Mouse (Mus musculus) layer of hippocampus, postnatal 14 days (tissue): ENCODE results near the gene Bcl9l. TPM values are rescaled to one million over a fixed set of nuclear protein-coding genes. Genes with fewer than 3 reads are reported as not detected.

ENCODE experiments used
- DNase-seq, 2 experiments: peaks; one replicate each; pipeline ENCODE4 v3.0.0; 2021 to 2022; ENCODE audit warnings: low spot score in 2 of 2, mixed read lengths in 1 of 2
- total RNA-seq, 2 experiments: library from RNA; stranded (reverse); gene quantifications; 2 replicates each; pipeline ENCODE4 v1.2.3; 2021

Gene Bcl9l
- total RNA-seq, 2 experiments from 2014 or later: 76.1 to 76.3 TPM

GRCm38 (mm10) chr9:44496803-44497461, 14.3 kb downstream of the Bcl9l start:
- DNase-seq: no peak

- no peak for DNase-seq
These were observed 15.2 kb downstream of the Bcl9l start for GRCm38 (mm10) chr9:44497624-44498377.

GRCm38 (mm10) chr9:44498421-44499355, 16.1 kb downstream of the Bcl9l start:
- DNase-seq: peak in 1 of 2 experiments; percentile 75

GRCm38 (mm10) chr9:44499356-44500162, 16.9 kb downstream of the Bcl9l start:
- no peak for DNase-seq

- DNase-seq: no peak
These were observed 17.5 kb downstream of the Bcl9l start for GRCm38 (mm10) chr9:44500163-44500533.

- DNase-seq: no peak
These were observed 18.1 kb downstream of the Bcl9l start for GRCm38 (mm10) chr9:44500638-44501175.

GRCm38 (mm10) chr9:44501206-44501879, 18.7 kb downstream of the Bcl9l start:
- no peak for DNase-seq

GRCm38 (mm10) chr9:44502006-44502405, 19.4 kb downstream of the Bcl9l start:
- DNase-seq: peak; percentile 79 to 80

- DNase-seq: no peak
These were observed 22.5 kb downstream of the Bcl9l start for GRCm38 (mm10) chr9:44504893-44505823.

- peak in 1 of 2 experiments; percentile 4 for DNase-seq
These were observed 23.3 kb downstream of the Bcl9l start for GRCm38 (mm10) chr9:44505824-44506467.

- no peak for DNase-seq
These were observed 23.9 kb downstream of the Bcl9l start for GRCm38 (mm10) chr9:44506566-44506965.

- DNase-seq: no peak
These were observed 24.7 kb downstream of the Bcl9l start for GRCm38 (mm10) chr9:44507345-44507744.

- DNase-seq: no peak
These were observed 25.5 kb downstream of the Bcl9l start for GRCm38 (mm10) chr9:44508124-44508619.

- no peak for DNase-seq
These were observed 26.3 kb downstream of the Bcl9l start for GRCm38 (mm10) chr9:44508721-44509486.

GRCm38 (mm10) chr9:44509487-44510354, 27.1 kb downstream of the Bcl9l start:
- DNase-seq: peak; percentile 68 to 79

GRCm38 (mm10) chr9:44510355-44510871, 27.8 kb downstream of the Bcl9l start:
- no peak for DNase-seq
